Mouse (Mus musculus) left cerebral cortex, adult 6 months (tissue): ENCODE results near the gene Zfp148. TPM values are rescaled to one million over a fixed set of nuclear protein-coding genes. Genes with fewer than 3 reads are reported as not detected.

ENCODE experiments used
- long read RNA-seq, 2 experiments: library from polyadenylated mRNA; unstranded; transcript quantifications; one replicate each; pipeline ENCODE4 v2.0.0; 2019 to 2020
- polyA plus RNA-seq: library from polyadenylated mRNA; unstranded; fragments of <200 nt; fragmentation: Nextera tagmentation; gene quantifications from 2 replicates; pipeline ENCODE4 v1.2.3, GENCODE M21; 2021

Zfp148 gene
- 29.5 and 30.1 TPM in 2 replicates for polyA plus RNA-seq
- long read RNA-seq, experiment 1, full-length matches to known transcripts: 160 of 237 reads
- long read RNA-seq, experiment 1, partial matches to known transcripts: 18 of 237 reads
- long read RNA-seq, experiment 1, other reads (novel, unspliced or antisense): 59 of 237 reads
- long read RNA-seq, experiment 2, full-length matches to known transcripts: 21 of 87 reads
- long read RNA-seq, experiment 2, partial matches to known transcripts: 7 of 87 reads
- long read RNA-seq, experiment 2, other reads (novel, unspliced or antisense): 59 of 87 reads

GRCm38 (mm10) chr16:33379944-33380881 lies at the start of gene Zfp148:
TSS of gene Zfp148 (plus strand) at chr16:33380836.

GRCm38 (mm10) chr16:33516807-33517565 lies 136.3 kb downstream of the Zfp148 start, which contains the start of gene Slc12a8:
TSS of gene Slc12a8 (plus strand) at chr16:33517328.

Other genes starting within 250 kb of the Zfp148 start
- gene Osbpl11, start 195.8 kb upstream of the Zfp148 start, polyA plus RNA-seq: 4.4 and 4.5 TPM in 2 replicates
- 27.6 and 34.8 TPM in 2 replicates for gene Snx4, start 129.4 kb upstream of the Zfp148 start, polyA plus RNA-seq
- gene Slc12a8, start 136.5 kb downstream of the Zfp148 start, polyA plus RNA-seq: 0.59 and 0.64 TPM in 2 replicates